Mouse (Mus musculus): Measurements from ENCODE around the gene Gm3045.

Gene Gm3045

DNA sequence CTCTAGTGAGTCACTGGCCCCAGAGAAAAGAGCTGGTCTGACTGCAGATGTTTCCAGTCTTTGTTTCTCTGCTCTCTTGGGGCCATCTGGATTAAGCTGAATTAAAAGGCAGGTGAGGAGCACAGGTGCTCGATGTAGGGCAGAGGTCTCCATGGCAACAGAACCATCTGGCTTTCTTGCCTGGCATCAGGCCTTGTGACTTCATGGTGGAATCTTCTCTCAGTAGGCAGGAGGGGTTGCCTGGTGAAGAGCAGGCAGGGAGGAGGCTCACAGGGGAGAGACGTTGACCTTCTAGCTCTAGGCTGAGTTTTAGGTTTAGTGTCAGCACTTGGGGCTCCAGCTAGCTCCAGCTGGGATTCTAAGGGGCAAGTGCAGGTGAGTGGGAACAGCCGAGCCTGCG, at the start of gene Gm3045:
Gene Gm3045 (plus strand): TSS at position 230 of the 400 bp plus-strand sequence.
- DNase-seq (ENCODE audit: low spot score in 2 of 2) = no peak

GRCm38 (mm10) chr13:56380855-56381685, 45.3 kb upstream of the Gm3045 start:
- no peak for DNase-seq (ENCODE audit: low spot score in 2 of 2)

- DNase-seq (ENCODE audit: low spot score in 2 of 2) = no peak
These were observed 43.0 kb upstream of the Gm3045 start for GRCm38 (mm10) chr13:56383406-56383805.

- DNase-seq (ENCODE audit: low spot score in 2 of 2) = no peak
These were observed 40.0 kb upstream of the Gm3045 start for GRCm38 (mm10) chr13:56386411-56386810.

- no peak for DNase-seq (ENCODE audit: low spot score in 2 of 2)
These were observed 39.0 kb upstream of the Gm3045 start for GRCm38 (mm10) chr13:56387374-56387773.

DNA sequence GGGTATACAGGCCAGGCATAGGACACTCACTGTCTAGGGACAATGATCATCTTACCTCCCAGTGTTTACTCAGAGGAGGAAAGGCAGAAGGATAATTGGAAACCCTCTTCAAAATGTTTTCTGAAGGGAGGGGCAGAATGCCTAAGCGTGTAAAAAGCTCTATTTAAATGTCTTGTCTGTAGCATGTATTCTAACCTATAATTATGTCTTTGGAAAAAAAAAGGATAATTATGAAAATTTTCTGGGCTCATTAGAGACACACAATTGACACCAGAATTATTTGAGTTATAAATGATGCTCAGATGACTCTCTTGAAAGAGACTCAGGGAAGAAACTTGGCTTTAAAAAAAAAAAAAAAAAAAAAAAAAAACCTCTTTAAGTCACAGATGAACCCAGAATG, 38.4 kb upstream of the Gm3045 start:
- no peak for DNase-seq (ENCODE audit: low spot score in 2 of 2)

DNA sequence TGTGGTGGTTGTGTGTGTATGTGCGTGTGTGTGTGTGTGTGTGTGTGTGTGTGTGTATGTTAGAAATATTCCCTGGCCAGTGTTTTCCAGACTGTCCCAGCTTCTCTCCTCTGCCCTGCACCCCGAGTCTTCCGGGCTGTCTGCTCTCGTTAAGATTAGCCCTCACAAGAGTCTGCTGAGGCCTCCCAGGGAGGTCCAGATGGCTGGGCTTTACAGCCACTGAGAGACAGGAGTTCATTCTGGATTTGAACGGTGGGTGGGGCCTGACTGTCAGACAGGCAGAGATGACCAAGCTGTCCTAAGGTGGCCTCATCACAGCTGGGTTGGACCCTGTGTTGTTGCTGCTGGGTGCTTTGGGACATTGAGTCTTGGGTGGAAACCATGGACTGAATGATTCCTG, 28.8 kb upstream of the Gm3045 start:
- DNase-seq (ENCODE audit: low spot score in 2 of 2) = no peak

- no peak for DNase-seq (ENCODE audit: low spot score in 2 of 2)
These were observed 25.2 kb upstream of the Gm3045 start for GRCm38 (mm10) chr13:56401186-56401585.

GRCm38 (mm10) chr13:56403381-56404086, 22.9 kb upstream of the Gm3045 start:
- no peak for DNase-seq (ENCODE audit: low spot score in 2 of 2)

- DNase-seq (ENCODE audit: low spot score in 2 of 2) = no peak
These were observed 21.8 kb upstream of the Gm3045 start for GRCm38 (mm10) chr13:56404511-56405140.

DNA sequence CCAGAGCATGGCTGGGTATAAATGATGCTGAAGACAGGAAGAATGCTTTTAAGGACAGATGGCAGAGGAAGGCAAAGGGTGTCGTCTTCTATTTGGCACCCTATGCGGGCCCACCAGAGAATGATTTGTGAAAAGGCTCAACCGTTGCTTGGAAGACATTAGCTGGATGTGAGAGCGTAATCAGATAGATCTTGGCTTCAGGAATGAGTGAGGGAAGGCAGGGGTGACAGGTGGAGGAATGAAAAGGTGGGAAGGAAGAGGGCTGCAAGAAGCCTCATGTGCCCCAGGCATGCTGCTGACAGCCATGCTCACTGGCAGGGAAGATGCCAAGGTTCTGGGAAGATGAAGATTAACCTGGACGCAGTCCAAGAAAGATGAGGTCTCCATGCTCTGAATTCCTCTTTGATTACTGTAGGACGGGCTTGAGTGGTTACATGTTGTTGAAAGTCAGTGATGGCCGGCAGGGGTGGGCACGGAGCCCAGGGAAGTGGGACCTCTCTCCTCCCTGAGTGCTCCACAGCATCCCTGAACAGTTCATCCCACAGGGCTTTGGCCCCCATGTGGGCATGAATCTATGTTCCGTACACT, 14.0 kb upstream of the Gm3045 start:
- no peak for DNase-seq (ENCODE audit: low spot score in 2 of 2)

DNA sequence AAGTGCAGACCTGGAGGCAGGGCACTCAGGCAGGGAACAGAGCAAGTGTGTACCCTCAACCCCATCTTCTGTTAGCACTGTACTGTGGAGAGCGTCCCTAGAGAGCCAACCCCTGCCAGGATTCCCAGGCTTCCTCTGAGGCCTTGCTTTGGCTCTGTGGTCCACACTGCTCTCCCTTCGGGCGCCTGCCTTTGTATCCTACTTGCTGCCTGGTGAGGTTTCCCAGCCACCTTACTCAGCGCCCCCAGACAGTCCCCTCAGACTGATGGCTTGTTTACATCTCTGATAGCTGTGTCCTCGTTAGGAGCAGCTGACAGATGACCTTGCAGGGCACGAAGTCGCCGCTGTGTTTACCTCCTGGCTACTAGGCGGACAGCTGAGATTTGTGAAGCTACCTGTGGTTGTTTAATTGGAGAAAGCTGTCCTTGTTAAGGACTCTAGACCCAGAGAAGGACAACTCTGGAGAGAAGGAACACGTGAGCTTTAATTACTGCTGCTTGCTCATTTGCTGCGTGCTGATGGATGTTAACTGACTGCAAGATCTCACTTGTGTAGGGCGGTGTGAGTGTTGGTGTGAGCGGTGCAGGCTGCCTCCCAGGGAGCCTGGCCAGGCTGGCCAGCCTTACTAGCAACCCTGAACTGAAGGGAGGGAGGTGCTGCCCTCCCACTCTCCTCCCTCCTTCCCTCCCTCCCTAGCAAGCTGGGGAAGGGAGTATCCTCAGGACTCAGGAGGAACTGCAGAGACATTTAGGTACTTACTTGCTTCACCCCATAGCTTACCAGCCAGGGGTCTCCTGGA, 7.5 kb upstream of the Gm3045 start:
- no peak for DNase-seq (ENCODE audit: low spot score in 2 of 2)

DNA sequence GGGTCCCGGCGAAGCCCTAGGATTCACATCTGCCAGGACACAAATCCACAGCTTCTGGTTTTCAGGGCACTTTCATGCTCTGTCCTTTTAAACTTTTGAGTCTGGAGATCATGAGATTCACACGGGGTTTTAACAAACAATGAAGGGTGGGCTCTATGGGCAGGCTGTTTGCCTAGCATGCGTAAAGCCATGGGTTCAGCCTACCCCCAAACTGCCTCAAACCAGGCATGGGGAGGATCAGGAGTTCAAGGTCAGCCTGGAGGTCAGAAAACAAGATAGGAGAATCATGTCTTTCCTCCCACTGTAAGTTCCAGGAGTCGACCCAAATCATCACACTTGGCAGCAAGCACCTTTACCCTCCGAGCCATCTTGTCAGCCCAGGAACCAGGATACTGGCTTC, 6.9 kb upstream of the Gm3045 start:
- DNase-seq (ENCODE audit: low spot score in 2 of 2) = no peak

DNA sequence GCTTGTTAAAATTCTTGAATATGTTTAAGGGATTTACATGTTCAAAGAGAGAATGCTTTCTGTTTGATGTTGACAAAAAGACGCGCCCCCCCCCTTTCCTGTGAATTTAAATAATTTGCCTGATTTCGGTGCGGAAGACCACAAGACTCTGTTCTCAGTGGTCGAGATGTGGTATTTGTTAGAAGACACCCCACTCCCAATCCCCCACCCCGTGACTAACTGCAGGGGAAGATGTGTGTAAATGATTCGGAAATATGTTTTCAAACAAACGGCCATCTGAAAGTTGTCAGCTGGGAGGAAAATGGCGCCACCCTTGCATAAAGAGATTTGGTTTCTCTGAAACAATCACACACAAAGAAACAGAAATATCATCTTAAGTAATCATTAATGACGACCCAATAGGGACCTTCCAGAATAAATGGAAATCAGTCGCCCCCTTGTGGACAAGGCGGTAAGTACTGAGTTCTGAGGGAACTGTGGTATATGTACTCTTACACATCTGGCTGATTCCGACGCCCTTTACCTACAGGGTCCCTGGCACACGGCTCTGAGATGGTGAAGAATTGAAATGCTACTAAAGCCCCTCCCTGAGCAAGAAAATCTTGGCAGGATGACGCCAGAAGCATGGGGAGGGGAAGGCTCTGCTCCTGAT, 4.2 kb upstream of the Gm3045 start:
- DNase-seq (ENCODE audit: low spot score in 2 of 2) = peak; percentile 8 to 57

DNA sequence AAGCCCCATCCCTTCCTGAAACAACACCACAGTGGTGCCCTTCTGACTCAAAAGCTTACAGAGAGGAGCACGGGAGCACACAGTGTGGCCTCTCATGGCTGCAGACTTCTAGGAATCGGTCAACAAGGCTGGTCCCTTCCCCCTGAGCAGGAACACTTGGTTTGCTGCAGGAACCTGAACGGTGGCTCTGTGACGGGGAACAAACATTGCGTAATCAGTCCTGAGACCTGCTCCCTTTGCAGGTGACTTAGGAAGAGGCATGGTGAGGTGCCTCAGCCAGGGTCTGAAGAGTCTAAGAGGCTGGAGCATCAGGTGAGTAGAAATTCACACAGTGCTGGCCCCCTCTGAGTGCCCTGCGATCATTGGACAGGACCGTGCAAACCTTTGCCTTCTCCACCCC, 463 bp upstream of the Gm3045 start:
- DNase-seq (ENCODE audit: low spot score in 2 of 2) = no peak

DNA sequence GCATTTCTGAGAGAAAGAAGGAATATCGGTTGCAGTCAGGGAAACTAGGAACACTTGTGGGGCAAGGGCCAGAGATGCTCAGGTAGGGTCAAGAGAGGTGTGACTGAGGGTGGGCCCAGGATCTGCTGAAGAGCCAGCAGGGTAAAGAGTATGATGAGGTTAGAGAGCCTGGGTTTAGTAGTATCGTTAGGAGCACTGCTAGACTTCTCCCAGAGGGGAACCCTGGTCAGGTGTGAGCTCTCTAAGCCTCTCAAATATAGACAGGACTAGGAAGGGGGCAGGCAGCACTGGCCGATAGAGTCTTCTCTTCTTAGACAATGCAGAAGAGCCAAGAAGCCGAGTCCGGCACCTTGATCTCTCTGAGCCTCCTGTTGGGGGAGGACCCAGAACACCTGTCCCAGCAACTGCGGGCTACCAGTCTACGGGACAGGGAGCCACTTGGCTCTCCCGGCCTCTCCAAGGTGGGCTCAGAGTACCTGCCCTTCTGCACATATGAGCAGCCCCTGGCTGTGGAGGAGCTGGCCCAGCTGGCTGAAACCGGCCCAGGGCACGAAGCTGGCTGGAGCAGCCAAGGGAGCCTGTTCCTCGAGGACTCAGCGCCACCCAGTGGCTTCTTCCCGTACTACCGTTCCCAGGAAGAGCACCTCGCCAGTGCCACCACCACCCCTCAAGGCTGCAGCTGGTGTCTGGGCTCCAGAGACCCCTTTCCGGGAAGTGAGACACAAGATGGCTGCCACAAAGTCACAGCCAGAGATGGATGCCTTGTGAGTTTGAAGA, 2.5 kb downstream of the Gm3045 start:
- peak; percentile 11 to 65 for DNase-seq (ENCODE audit: low spot score in 2 of 2)

DNA sequence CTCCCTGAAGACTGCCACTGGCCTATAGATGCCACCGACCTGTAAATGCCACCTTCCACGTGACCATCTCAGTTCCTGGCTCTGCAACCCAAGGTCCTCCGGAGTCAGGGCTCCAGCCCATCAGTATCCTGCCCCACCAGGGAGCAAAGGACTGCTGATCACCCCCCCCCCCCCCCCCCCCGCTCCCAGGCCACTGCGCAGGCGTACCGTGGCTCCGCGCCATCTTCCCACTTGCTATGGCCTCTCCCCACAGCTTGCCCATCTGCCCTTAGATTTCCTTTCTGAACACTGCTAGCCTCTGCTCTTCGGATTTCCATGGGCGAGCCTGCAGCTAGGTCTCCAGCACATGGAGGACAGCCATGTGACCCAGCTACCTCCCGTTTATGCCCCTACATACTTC, 6.1 kb downstream of the Gm3045 start:
- no peak for DNase-seq (ENCODE audit: low spot score in 2 of 2)

GRCm38 (mm10) chr13:56433466-56433865, 7.1 kb downstream of the Gm3045 start:
- DNase-seq (ENCODE audit: low spot score in 2 of 2) = peak; percentile 14 to 58

- no peak for DNase-seq (ENCODE audit: low spot score in 2 of 2)
These were observed 7.9 kb downstream of the Gm3045 start for GRCm38 (mm10) chr13:56434311-56434751.
